Mouse (Mus musculus): ENCODE data around the gene Cfap69.

DNA sequence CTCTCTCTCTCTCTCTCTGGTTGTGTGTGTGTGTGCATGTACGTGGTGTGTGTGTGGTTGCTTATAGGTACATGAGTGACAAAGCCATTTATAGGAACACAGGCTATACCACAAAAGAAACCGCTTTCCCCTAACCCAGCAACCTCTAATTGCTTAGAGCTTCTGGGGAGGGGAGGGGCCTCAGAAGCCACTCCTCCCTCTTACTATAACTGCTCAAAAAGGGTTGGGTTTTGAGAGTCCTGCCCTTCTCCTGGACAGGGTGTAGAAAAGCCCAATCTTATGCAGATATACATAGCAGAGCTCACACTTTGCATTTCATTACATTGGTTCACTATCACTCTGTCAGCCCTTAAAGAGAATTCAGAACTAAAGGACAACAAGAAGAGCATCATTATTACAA lies 36.3 kb upstream of the Cfap69 start:
- TF ChIP-seq POLR2A (IDR thresholded peaks at IDR 0.05; ENCODE audit: borderline replicate concordance, insufficient read depth, low read length) (no peak), CTCF (IDR thresholded peaks at IDR 0.05; ENCODE audit: borderline replicate concordance, insufficient read depth, low read depth, low read length) (no peak)
